Mouse (Mus musculus): ENCODE data around the gene Prc1. TPM values are rescaled to one million over a fixed set of nuclear protein-coding genes. Genes with fewer than 3 reads are reported as not detected.

Gene Prc1
- polyA plus RNA-seq, 1 experiment = 55.1 TPM

DNA sequence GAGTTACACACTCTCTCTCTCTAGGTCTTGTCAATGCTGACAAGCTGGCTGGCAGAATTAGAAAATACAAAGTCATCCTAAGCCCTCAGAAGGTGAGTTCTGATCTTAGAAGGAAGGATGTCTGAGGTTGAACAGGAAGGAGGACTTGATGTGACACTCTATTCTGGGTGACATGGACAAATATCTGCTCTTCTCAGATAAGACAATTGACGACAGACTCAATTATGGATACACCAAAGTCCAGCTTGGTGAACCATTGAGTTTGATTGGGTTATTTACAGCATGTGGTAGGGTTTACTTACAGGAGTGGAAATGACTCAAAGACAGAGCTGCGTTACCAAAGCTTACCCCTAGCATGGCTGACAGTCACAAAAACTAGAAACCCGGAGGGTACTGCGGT lies 17.9 kb upstream of the Prc1 start:
- no peak overlapping the region for H3K4me3 ChIP-seq (ENCODE audit: insufficient read depth, poor library complexity, severe bottlenecking)
- no peaks in the 10 kb centered on the region for H3K27me3 ChIP-seq (ENCODE audit: control insufficient read depth, insufficient read depth, insufficient read length)
- H3K79me2 ChIP-seq (ENCODE audit: control insufficient read depth, insufficient read depth) = no peaks in the 10 kb centered on the region
- no peak overlapping the region for H3ac ChIP-seq (ENCODE audit: control insufficient read depth, insufficient read length, low read depth)
- peaks cover 30% of the 10 kb centered on the region for H3K36me3 ChIP-seq (ENCODE audit: control insufficient read depth, insufficient read depth)
- no peaks in the 10 kb centered on the region for H3K79me3 ChIP-seq (ENCODE audit: low read depth)
- TF ChIP-seq MYOG (IDR thresholded peaks at IDR 0.05; ENCODE audit: control insufficient read depth, extremely low read depth, insufficient read length) (no peak), FOSL1 (IDR thresholded peaks at IDR 0.05; ENCODE audit: insufficient read depth, low read length, poor library complexity, severe bottlenecking) (no peak), USF1 (IDR thresholded peaks at IDR 0.05; ENCODE audit: low read depth) (no peak), MAX (IDR thresholded peaks at IDR 0.05) (no peak), CEBPB (IDR thresholded peaks at IDR 0.05; ENCODE audit: low read depth) (no peak), CTCF (IDR thresholded peaks at IDR 0.05; ENCODE audit: control insufficient read depth, insufficient read depth, insufficient read length) (no peak), MYOD1 (IDR thresholded peaks at IDR 0.05; ENCODE audit: control insufficient read depth, insufficient read length, low read depth) (no peak)

- no peak overlapping the region for H3ac ChIP-seq (ENCODE audit: control insufficient read depth, insufficient read length, low read depth)
Observed at GRCm38 (mm10) chr7:80280032-80280431, 14.2 kb upstream of the Prc1 start.

DNA sequence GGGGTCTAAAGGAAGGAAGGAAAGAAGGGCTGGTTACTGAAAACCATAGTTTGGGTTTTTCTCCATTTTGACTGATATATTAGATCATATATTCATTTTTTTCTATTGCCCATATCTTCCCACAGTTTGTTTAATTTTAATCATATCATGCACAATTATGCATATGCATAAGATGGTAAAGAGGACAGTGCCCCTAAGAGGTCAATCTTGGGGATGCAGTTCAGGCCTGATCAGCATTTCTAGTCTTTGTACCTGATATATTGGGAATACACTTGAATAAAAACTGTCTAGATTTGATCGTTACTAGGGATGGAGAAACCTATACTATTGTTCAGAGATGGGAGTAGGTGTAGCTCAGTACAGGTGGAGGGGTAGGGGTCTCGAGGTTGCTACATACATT lies 13.3 kb upstream of the Prc1 start:
- Histone ChIP-seq H3ac (ENCODE audit: control insufficient read depth, insufficient read length, low read depth) (no peak overlapping the region), H3K36me3 (ENCODE audit: control insufficient read depth, insufficient read depth) (peaks cover 37% of the 10 kb centered on the region), H3K79me3 (ENCODE audit: low read depth) (no peaks in the 10 kb centered on the region), H3K4me3 (ENCODE audit: insufficient read depth, poor library complexity, severe bottlenecking) (no peak overlapping the region), H3K79me2 (ENCODE audit: control insufficient read depth, insufficient read depth) (no peaks in the 10 kb centered on the region), H3K27me3 (ENCODE audit: control insufficient read depth, insufficient read depth, insufficient read length) (no peaks in the 10 kb centered on the region)
- TF ChIP-seq MAX (IDR thresholded peaks at IDR 0.05) = no peak
- TF ChIP-seq USF1 (IDR thresholded peaks at IDR 0.05; ENCODE audit: low read depth) = no peak
- TF ChIP-seq MYOG (IDR thresholded peaks at IDR 0.05; ENCODE audit: control insufficient read depth, extremely low read depth, insufficient read length) = no peak
- TF ChIP-seq CTCF (IDR thresholded peaks at IDR 0.05; ENCODE audit: control insufficient read depth, insufficient read depth, insufficient read length) = no peak
- TF ChIP-seq CEBPB (IDR thresholded peaks at IDR 0.05; ENCODE audit: low read depth) = no peak
- no peak for TF ChIP-seq MYOD1 (IDR thresholded peaks at IDR 0.05; ENCODE audit: control insufficient read depth, insufficient read length, low read depth)
- no peak for TF ChIP-seq FOSL1 (IDR thresholded peaks at IDR 0.05; ENCODE audit: insufficient read depth, low read length, poor library complexity, severe bottlenecking)

More at GRCm38 (mm10) chr7:80280032-80280431, 14.2 kb upstream of the Prc1 start:
- TF ChIP-seq USF1 (IDR thresholded peaks at IDR 0.05; ENCODE audit: low read depth) = no peak
- TF ChIP-seq CEBPB (IDR thresholded peaks at IDR 0.05; ENCODE audit: low read depth) = no peak
- no peak for TF ChIP-seq MAX (IDR thresholded peaks at IDR 0.05)
- no peak for TF ChIP-seq FOSL1 (IDR thresholded peaks at IDR 0.05; ENCODE audit: insufficient read depth, low read length, poor library complexity, severe bottlenecking)
- TF ChIP-seq CTCF (IDR thresholded peaks at IDR 0.05; ENCODE audit: control insufficient read depth, insufficient read depth, insufficient read length) = no peak
- H3K79me3 ChIP-seq (ENCODE audit: low read depth) = no peaks in the 10 kb centered on the region
- H3K36me3 ChIP-seq (ENCODE audit: control insufficient read depth, insufficient read depth) = peaks cover 31% of the 10 kb centered on the region
- no peak overlapping the region for H3K4me3 ChIP-seq (ENCODE audit: insufficient read depth, poor library complexity, severe bottlenecking)
- no peaks in the 10 kb centered on the region for H3K79me2 ChIP-seq (ENCODE audit: control insufficient read depth, insufficient read depth)
- H3K27me3 ChIP-seq (ENCODE audit: control insufficient read depth, insufficient read depth, insufficient read length) = no peaks in the 10 kb centered on the region

DNA sequence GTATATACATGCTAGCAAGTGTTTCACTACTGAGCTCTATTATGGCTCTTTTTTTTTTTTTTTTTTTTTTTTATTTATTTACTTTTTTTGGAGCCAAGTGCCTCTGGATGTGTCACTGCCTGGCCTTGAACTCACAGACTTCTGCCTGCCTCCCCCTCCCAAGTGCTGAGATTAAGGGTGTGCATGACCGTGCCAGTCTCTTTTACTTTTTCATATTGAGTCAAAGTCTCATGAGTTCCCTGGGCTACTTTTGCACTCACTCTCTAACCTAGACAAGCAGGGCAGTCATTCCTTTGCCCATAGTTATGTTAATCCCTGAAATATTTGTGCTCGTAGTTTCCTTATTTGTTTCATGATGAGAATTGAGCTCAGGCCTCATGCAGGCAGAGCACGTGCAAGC lies 12.6 kb upstream of the Prc1 start:
- H3K4me3 ChIP-seq (ENCODE audit: insufficient read depth, poor library complexity, severe bottlenecking) = no peak overlapping the region
- no peaks in the 10 kb centered on the region for H3K79me3 ChIP-seq (ENCODE audit: low read depth)
- no peaks in the 10 kb centered on the region for H3K79me2 ChIP-seq (ENCODE audit: control insufficient read depth, insufficient read depth)
- TF ChIP-seq MYOG (IDR thresholded peaks at IDR 0.05; ENCODE audit: control insufficient read depth, extremely low read depth, insufficient read length) = no peak
- no peak for TF ChIP-seq FOSL1 (IDR thresholded peaks at IDR 0.05; ENCODE audit: insufficient read depth, low read length, poor library complexity, severe bottlenecking)
- TF ChIP-seq CTCF (IDR thresholded peaks at IDR 0.05; ENCODE audit: control insufficient read depth, insufficient read depth, insufficient read length) = no peak
- no peak for TF ChIP-seq CEBPB (IDR thresholded peaks at IDR 0.05; ENCODE audit: low read depth)
- no peak for TF ChIP-seq USF1 (IDR thresholded peaks at IDR 0.05; ENCODE audit: low read depth)
- no peak for TF ChIP-seq MYOD1 (IDR thresholded peaks at IDR 0.05; ENCODE audit: control insufficient read depth, insufficient read length, low read depth)
- TF ChIP-seq MAX (IDR thresholded peaks at IDR 0.05) = no peak
- H3ac ChIP-seq (ENCODE audit: control insufficient read depth, insufficient read length, low read depth) = no peak overlapping the region
- peaks cover 35% of the 10 kb centered on the region for H3K36me3 ChIP-seq (ENCODE audit: control insufficient read depth, insufficient read depth)
- H3K27me3 ChIP-seq (ENCODE audit: control insufficient read depth, insufficient read depth, insufficient read length) = no peaks in the 10 kb centered on the region

- Histone ChIP-seq H3K27me3 (ENCODE audit: control insufficient read depth, insufficient read depth, insufficient read length) (no peaks in the 10 kb centered on the region), H3K79me2 (ENCODE audit: control insufficient read depth, insufficient read depth) (no peaks in the 10 kb centered on the region), H3K79me3 (ENCODE audit: low read depth) (no peaks in the 10 kb centered on the region), H3K36me3 (ENCODE audit: control insufficient read depth, insufficient read depth) (peaks cover 37% of the 10 kb centered on the region), H3K4me3 (ENCODE audit: insufficient read depth, poor library complexity, severe bottlenecking) (no peak overlapping the region), H3ac (ENCODE audit: control insufficient read depth, insufficient read length, low read depth) (no peak overlapping the region)
- TF ChIP-seq CEBPB (IDR thresholded peaks at IDR 0.05; ENCODE audit: low read depth) (no peak), MYOD1 (IDR thresholded peaks at IDR 0.05; ENCODE audit: control insufficient read depth, insufficient read length, low read depth) (no peak), MAX (IDR thresholded peaks at IDR 0.05) (no peak), FOSL1 (IDR thresholded peaks at IDR 0.05; ENCODE audit: insufficient read depth, low read length, poor library complexity, severe bottlenecking) (no peak), USF1 (IDR thresholded peaks at IDR 0.05; ENCODE audit: low read depth) (no peak), CTCF (IDR thresholded peaks at IDR 0.05; ENCODE audit: control insufficient read depth, insufficient read depth, insufficient read length) (no peak), MYOG (IDR thresholded peaks at IDR 0.05; ENCODE audit: control insufficient read depth, extremely low read depth, insufficient read length) (no peak)
Observed at GRCm38 (mm10) chr7:80283226-80283918, 10.9 kb upstream of the Prc1 start.

Data from C2C12 (cell line).